Mouse (Mus musculus): ENCODE measurements around the gene Thap3.

GRCm38 (mm10) chr4:151999481-151999880, 10.7 kb upstream of the Thap3 start:
- TF ChIP-seq POLR2A (IDR thresholded peaks at IDR 0.05; ENCODE audit: low read depth, low read length) = no peak
- TF ChIP-seq CTCF (IDR thresholded peaks at IDR 0.05; ENCODE audit: extremely low read depth, insufficient read depth, insufficient read length, insufficient replicate concordance) = no peak
